Mouse (Mus musculus) right cerebral cortex, postnatal 25 days (tissue): ENCODE results near the gene Pole3.
"Not testable (repeated sequence)": the region's sequence is repeated elsewhere in the genome, so short reads cannot be mapped to it uniquely, and the experiment has no call there.

Experiments
- DNase-seq: peaks from one replicate; pipeline ENCODE4 v3.0.0; 2022

Pole3 gene

GRCm38 (mm10) chr4:62485450-62486161, 39.3 kb downstream of the Pole3 start:
- DNase-seq = no peak

GRCm38 (mm10) chr4:62484928-62485327, 39.9 kb downstream of the Pole3 start:
- DNase-seq = no peak

GRCm38 (mm10) chr4:62480709-62481605, 43.9 kb downstream of the Pole3 start:
- no peak for DNase-seq

GRCm38 (mm10) chr4:62479937-62480708, 44.7 kb downstream of the Pole3 start, which contains the start of gene Bspry:
Gene Bspry, plus strand, starts transcription at chr4:62480053.
- DNase-seq = no peak

- DNase-seq = not testable (repeated sequence)
Observed at GRCm38 (mm10) chr4:62479593-62479936, 45.3 kb downstream of the Pole3 start.

GRCm38 (mm10) chr4:62477542-62478244, 47.2 kb downstream of the Pole3 start:
- DNase-seq = no peak

- DNase-seq = no peak
Observed at GRCm38 (mm10) chr4:62475793-62476192, 49.1 kb downstream of the Pole3 start.

GRCm38 (mm10) chr4:62475131-62475530, 49.7 kb downstream of the Pole3 start:
- no peak for DNase-seq
